Mouse (Mus musculus) spleen, adult 10 weeks (tissue): ENCODE data around the gene S100b. TPM values are rescaled to one million over a fixed set of nuclear protein-coding genes. Genes with fewer than 3 reads are reported as not detected.

Experiments
- polyA plus RNA-seq: library from polyadenylated mRNA; stranded (reverse); fragments of 350-450 nt; fragmentation: Illumina TruSeq; extraction: RNeasy Lipid Tissue Mini Kit (QIAGEN cat#74804); gene quantifications from one replicate; pipeline ENCODE4 v1.2.3, GENCODE M21; 2015; ENCODE audit warnings: low replicate concordance; ENCODE audit not compliant: insufficient read depth

The S100b gene
- polyA plus RNA-seq = 0.41 TPM

GRCm38 (mm10) chr10:76253536-76253935 is at the start of gene S100b:
Gene S100b, plus strand, starts transcription at chr10:76253853.

DNA sequence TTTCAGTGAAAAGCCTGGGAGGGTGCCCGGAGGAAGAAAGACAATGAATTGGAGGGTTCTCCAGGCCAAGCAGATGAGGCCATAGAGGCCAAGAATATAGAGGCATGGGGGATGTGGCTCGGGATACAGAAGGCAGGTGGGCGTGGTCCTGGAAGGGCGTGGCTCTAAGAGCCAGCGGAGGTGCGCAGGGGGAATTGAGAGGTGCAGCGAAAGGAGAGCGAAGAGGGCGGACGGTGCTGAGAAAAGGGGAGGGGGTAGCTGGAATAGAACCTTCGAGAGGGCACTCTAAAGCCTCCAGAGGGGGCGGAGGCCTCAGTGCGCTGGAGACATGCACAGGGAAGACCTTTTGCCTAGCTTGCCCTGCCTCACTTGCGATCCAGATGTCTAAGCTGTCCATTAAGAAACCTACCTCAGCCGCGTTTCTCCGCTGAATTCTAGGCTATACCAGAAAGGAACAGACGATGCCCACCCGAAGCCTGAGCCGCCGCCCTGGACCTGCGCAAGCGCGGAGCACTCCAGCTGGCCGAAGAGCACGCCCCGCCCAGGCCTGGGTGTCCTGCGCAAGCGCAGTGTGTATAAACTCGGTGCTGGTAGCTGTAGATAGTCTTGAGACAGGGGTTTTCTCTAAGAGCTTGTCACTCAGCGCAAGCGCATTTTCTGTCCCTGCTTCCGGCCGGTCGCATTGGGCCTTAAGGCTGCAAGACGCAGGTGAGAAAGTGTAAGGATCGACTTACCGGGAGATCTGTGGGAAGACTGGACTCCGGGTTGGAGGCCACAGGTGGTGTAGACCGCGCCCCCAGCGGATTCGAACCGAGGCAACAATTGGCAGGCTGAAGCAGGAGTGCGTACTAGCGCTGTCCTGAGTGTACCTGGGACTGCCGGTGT is 16.1 kb upstream of the S100b start, which contains the start of gene Prmt2:
Gene Prmt2 (minus strand): TSS at position 525 of the 885 bp plus-strand sequence.

Other genes starting within 250 kb of the S100b start
- gene Zfp280b, start 221.2 kb upstream of the S100b start, polyA plus RNA-seq = 17.0 TPM
- not detected for gene Slc5a4b, start 142.9 kb upstream of the S100b start, polyA plus RNA-seq
- not detected for gene Slc5a4a, start 106.4 kb upstream of the S100b start, polyA plus RNA-seq
- 8.7 TPM for gene Prmt2, start 16.0 kb upstream of the S100b start, polyA plus RNA-seq
- 5.4 TPM for gene Dip2a, start 91.4 kb downstream of the S100b start, polyA plus RNA-seq
- gene AC141477.1, start 186.6 kb downstream of the S100b start, polyA plus RNA-seq = not detected
- gene Pcnt, start 188.9 kb downstream of the S100b start, polyA plus RNA-seq = 29.5 TPM
- gene 2610028H24Rik, start 195.2 kb downstream of the S100b start, polyA plus RNA-seq = not detected
- 54.3 TPM for gene Mcm3ap, start 215.1 kb downstream of the S100b start, polyA plus RNA-seq
- gene Ybey, start 215.3 kb downstream of the S100b start, polyA plus RNA-seq = 2.1 TPM